Mouse (Mus musculus): ENCODE measurements at regions not wholly inside any gene's neighbourhood (a gene's known extent, or its start where the extent isn't known, plus 50 kb on each side); places are given as distances from the start of the nearest gene placed in this dataset.

GRCm38 (mm10) chr14:67599734-67600133 is 1590.7 kb upstream of the Gulo start:
- WGBS = 14% methylated on average over 4 of the region's 4 CpGs
- H3K27me3 ChIP-seq = 0 out of 2 replicates have a peak, but pooled peaks cover 11% of the 10 kb centered on the region
- no peak overlapping the region for H3K4me2 ChIP-seq
- no peaks in the 10 kb centered on the region for H3K9me3 ChIP-seq (replicated peaks)
- H3K27ac ChIP-seq = no peak overlapping the region
- ATAC-seq (replicated peaks; ENCODE audit: insufficient number of reproducible peaks, insufficient read depth, low FRiP score, low read depth) = no peak
- no peaks in the 10 kb centered on the region for H3K4me1 ChIP-seq (replicated peaks)
- H3K36me3 ChIP-seq = no peaks in the 10 kb centered on the region
- no peak overlapping the region for H3K4me3 ChIP-seq
- H3K9ac ChIP-seq = no peak overlapping the region

GRCm38 (mm10) chr14:67588627-67589026 is 1579.6 kb upstream of the Gulo start:
- H3K9ac ChIP-seq = no peak overlapping the region
- H3K4me2 ChIP-seq = no peak overlapping the region
- ATAC-seq (replicated peaks; ENCODE audit: insufficient number of reproducible peaks, insufficient read depth, low FRiP score, low read depth) = no peak
- H3K4me3 ChIP-seq = no peak overlapping the region
- no peaks in the 10 kb centered on the region for H3K4me1 ChIP-seq (replicated peaks)
- H3K27me3 ChIP-seq = 0 out of 2 replicates have a peak, but pooled peaks cover 4% of the 10 kb centered on the region
- WGBS = 73% methylated on average over 11 of the region's 11 CpGs
- no peaks in the 10 kb centered on the region for H3K36me3 ChIP-seq
- no peak overlapping the region for H3K27ac ChIP-seq
- H3K9me3 ChIP-seq (replicated peaks) = no peaks in the 10 kb centered on the region

GRCm38 (mm10) chr14:67584456-67585048 is 1575.5 kb upstream of the Gulo start:
- Histone ChIP-seq H3K27ac (no peak overlapping the region), H3K36me3 (no peaks in the 10 kb centered on the region), H3K4me1 (replicated peaks) (no peaks in the 10 kb centered on the region), H3K9ac (no peak overlapping the region), H3K4me2 (no peak overlapping the region), H3K4me3 (no peak overlapping the region), H3K27me3 (no peaks in the 10 kb centered on the region), H3K9me3 (replicated peaks) (no peaks in the 10 kb centered on the region)
- ATAC-seq (replicated peaks; ENCODE audit: insufficient number of reproducible peaks, insufficient read depth, low FRiP score, low read depth) = no peak
- 52% methylated on average over 14 of the region's 14 CpGs for WGBS

- no peak overlapping the region for H3K4me3 ChIP-seq
- H3K4me1 ChIP-seq (replicated peaks) = no peaks in the 10 kb centered on the region
- WGBS = 75% methylated on average over 8 of the region's 8 CpGs
- H3K4me2 ChIP-seq = no peak overlapping the region
- no peak for ATAC-seq (replicated peaks; ENCODE audit: insufficient number of reproducible peaks, insufficient read depth, low FRiP score, low read depth)
- no peaks in the 10 kb centered on the region for H3K9me3 ChIP-seq (replicated peaks)
- no peaks in the 10 kb centered on the region for H3K36me3 ChIP-seq
- no peak overlapping the region for H3K9ac ChIP-seq
- H3K27ac ChIP-seq = no peak overlapping the region
- no peaks in the 10 kb centered on the region for H3K27me3 ChIP-seq
These were observed 1573.3 kb upstream of the Gulo start for GRCm38 (mm10) chr14:67582201-67582782.

GRCm38 (mm10) chr14:67574346-67574949 is 1565.4 kb upstream of the Gulo start:
- no peak for ATAC-seq (replicated peaks; ENCODE audit: insufficient number of reproducible peaks, insufficient read depth, low FRiP score, low read depth)
- Histone ChIP-seq H3K27ac (no peak overlapping the region), H3K4me3 (no peak overlapping the region), H3K36me3 (no peaks in the 10 kb centered on the region), H3K9ac (no peak overlapping the region), H3K4me2 (no peak overlapping the region), H3K4me1 (replicated peaks) (no peaks in the 10 kb centered on the region; the same call in 1 of the 2 replicates), H3K9me3 (replicated peaks) (no peaks in the 10 kb centered on the region), H3K27me3 (no peaks in the 10 kb centered on the region)
- WGBS = 73% methylated on average over 7 of the region's 7 CpGs

GRCm38 (mm10) chr14:67573451-67573995 is 1564.5 kb upstream of the Gulo start:
- ATAC-seq (replicated peaks; ENCODE audit: insufficient number of reproducible peaks, insufficient read depth, low FRiP score, low read depth) = no peak
- Histone ChIP-seq H3K9me3 (replicated peaks) (no peaks in the 10 kb centered on the region), H3K36me3 (no peaks in the 10 kb centered on the region), H3K9ac (no peak overlapping the region), H3K4me1 (replicated peaks) (no peaks in the 10 kb centered on the region; the same call in 1 of the 2 replicates), H3K4me2 (no peak overlapping the region), H3K4me3 (no peak overlapping the region), H3K27ac (no peak overlapping the region), H3K27me3 (0 out of 2 replicates have a peak, but pooled peaks cover 4% of the 10 kb centered on the region)
- WGBS = 65% methylated on average over 12 of the region's 12 CpGs

- H3K9ac ChIP-seq = no peak overlapping the region
- H3K4me1 ChIP-seq (replicated peaks) = no peaks in the 10 kb centered on the region; the same call in 1 of the 2 replicates
- H3K9me3 ChIP-seq (replicated peaks) = no peaks in the 10 kb centered on the region
- no peak overlapping the region for H3K27ac ChIP-seq
- no peaks in the 10 kb centered on the region for H3K36me3 ChIP-seq
- 59% methylated on average over 17 of the region's 17 CpGs for WGBS
- H3K4me2 ChIP-seq = no peak overlapping the region
- H3K27me3 ChIP-seq = 0 out of 2 replicates have a peak, but pooled peaks cover 4% of the 10 kb centered on the region
- no peak for ATAC-seq (replicated peaks; ENCODE audit: insufficient number of reproducible peaks, insufficient read depth, low FRiP score, low read depth)
- no peak overlapping the region for H3K4me3 ChIP-seq
These were observed 1560.8 kb upstream of the Gulo start for GRCm38 (mm10) chr14:67569744-67570322.

- no peak for ATAC-seq (replicated peaks; ENCODE audit: insufficient number of reproducible peaks, insufficient read depth, low FRiP score, low read depth)
- 53% methylated on average over 22 of the region's 22 CpGs for WGBS
- no peak overlapping the region for H3K4me2 ChIP-seq
- H3K9ac ChIP-seq = no peak overlapping the region
- no peaks in the 10 kb centered on the region for H3K36me3 ChIP-seq
- H3K4me1 ChIP-seq (replicated peaks) = no peaks in the 10 kb centered on the region
- H3K4me3 ChIP-seq = no peak overlapping the region
- H3K9me3 ChIP-seq (replicated peaks) = no peaks in the 10 kb centered on the region
- H3K27ac ChIP-seq = no peak overlapping the region
- H3K27me3 ChIP-seq = 0 out of 2 replicates have a peak, but pooled peaks cover 4% of the 10 kb centered on the region
These were observed 1560.1 kb upstream of the Gulo start for GRCm38 (mm10) chr14:67568896-67569743.

GRCm38 (mm10) chr14:67554897-67555296 is 1545.9 kb upstream of the Gulo start:
- Histone ChIP-seq H3K4me3 (no peak overlapping the region), H3K27me3 (no peaks in the 10 kb centered on the region), H3K4me2 (no peak overlapping the region), H3K4me1 (replicated peaks) (no peaks in the 10 kb centered on the region), H3K36me3 (no peaks in the 10 kb centered on the region), H3K9me3 (replicated peaks) (no peaks in the 10 kb centered on the region), H3K27ac (no peak overlapping the region), H3K9ac (no peak overlapping the region)
- ATAC-seq (replicated peaks; ENCODE audit: insufficient number of reproducible peaks, insufficient read depth, low FRiP score, low read depth) = no peak
- 90% methylated on average over 7 of the region's 7 CpGs for WGBS

GRCm38 (mm10) chr14:67550462-67551185 is 1541.6 kb upstream of the Gulo start:
- Histone ChIP-seq H3K9ac (no peak overlapping the region), H3K4me2 (no peak overlapping the region), H3K4me1 (replicated peaks) (no peaks in the 10 kb centered on the region), H3K27me3 (no peaks in the 10 kb centered on the region), H3K4me3 (no peak overlapping the region), H3K36me3 (no peaks in the 10 kb centered on the region), H3K9me3 (replicated peaks) (no peaks in the 10 kb centered on the region), H3K27ac (no peak overlapping the region)
- WGBS = 78% methylated on average over 6 of the region's 6 CpGs
- no peak for ATAC-seq (replicated peaks; ENCODE audit: insufficient number of reproducible peaks, insufficient read depth, low FRiP score, low read depth)
